Mouse (Mus musculus) MEL (cell line): ENCODE results near the gene Atf7. TPM values are rescaled to one million over a fixed set of nuclear protein-coding genes. Genes with fewer than 3 reads are reported as not detected.

ENCODE experiments used
- DNase-seq: peaks from one replicate; pipeline ENCODE4 v3.0.0; 2011; ENCODE audit warnings: low read depth, low spot score
- H3K27ac ChIP-seq: 2 replicates; pipeline ENCODE4 v1.5.1; 2012; ENCODE audit warnings: low read depth, mild to moderate bottlenecking, control low read depth, low read length, moderate library complexity; ENCODE audit not compliant: control insufficient read depth
- H3K27me3 ChIP-seq, 2 experiments: fragments of 150-350 bp in 1 of 2; sonication (generic) in 1 of 2; 2 replicates each; pipeline ENCODE4 v1.6.1; 2012; ENCODE audit warnings: low read length in 2 of 2, mild to moderate bottlenecking in 2 of 2, improper control_type of control experiment in 1 of 2, moderate library complexity in 1 of 2; ENCODE audit not compliant: insufficient read depth in 2 of 2, control insufficient read depth in 1 of 2
- H3K36me3 ChIP-seq, 2 experiments: 2 replicates each; pipeline ENCODE4 v1.6.1; 2012 to 2014; ENCODE audit warnings: low read length in 2 of 2, improper control_type of control experiment in 1 of 2, inconsistent platforms in 1 of 2, mild to moderate bottlenecking in 1 of 2; ENCODE audit not compliant: insufficient read depth in 2 of 2, control insufficient read depth in 1 of 2
- H3K4me1 ChIP-seq, 2 experiments: fragments of 150-350 bp in 1 of 2; sonication (generic) in 1 of 2; 2 replicates each; pipeline ENCODE4 v1.6.1; 2012; ENCODE audit warnings: low read length in 2 of 2, improper control_type of control experiment in 1 of 2, mild to moderate bottlenecking in 1 of 2; ENCODE audit not compliant: insufficient read depth in 2 of 2, control insufficient read depth in 1 of 2
- H3K4me3 ChIP-seq, 2 experiments: fragments of 150-350 bp in 1 of 2; sonication (generic) in 1 of 2; 2 replicates each; pipeline ENCODE4 v1.5.1; 2012; ENCODE audit warnings: low read depth in 2 of 2, low read length in 2 of 2, mild to moderate bottlenecking in 2 of 2, moderate library complexity in 2 of 2, control low read depth in 1 of 2, improper control_type of control experiment in 1 of 2; ENCODE audit not compliant: control insufficient read depth in 1 of 2, insufficient read depth in 1 of 2
- H3K79me2 ChIP-seq: 2 replicates; pipeline ENCODE4 v1.6.1; 2012; ENCODE audit warnings: mild to moderate bottlenecking, low read length, moderate library complexity; ENCODE audit not compliant: control insufficient read depth, poor library complexity, insufficient read depth
- H3K9ac ChIP-seq: 2 replicates; pipeline ENCODE4 v1.6.1; 2012; ENCODE audit warnings: low read depth, mild to moderate bottlenecking, control low read depth, low read length, moderate library complexity; ENCODE audit not compliant: control insufficient read depth, poor library complexity, severe bottlenecking
- H3K9me3 ChIP-seq: fragments of 150-350 bp; sonication (generic); replicated peaks from 2 replicates; pipeline ENCODE4 v1.6.1; 2012; ENCODE audit warnings: mild to moderate bottlenecking, low read length, improper control_type of control experiment, moderate library complexity; ENCODE audit not compliant: insufficient read depth
- ELF1 ChIP-seq: IDR thresholded peaks from 2 replicates; pipeline ENCODE4 v1.6.1; 2014; ENCODE audit warnings: low read depth, mild to moderate bottlenecking, inconsistent platforms, low read length, improper control_type of control experiment, moderate library complexity
- EP300 ChIP-seq, 2 experiments: IDR thresholded peaks; 2 replicates each; pipeline ENCODE4 v1.6.1; 2011; ENCODE audit warnings: improper control_type of control experiment in 2 of 2, low read length in 2 of 2, low read depth in 1 of 2, mild to moderate bottlenecking in 1 of 2
- GATA1 ChIP-seq: IDR thresholded peaks from 2 replicates; pipeline ENCODE4 v1.6.1; 2011; ENCODE audit warnings: low read depth, low read length, improper control_type of control experiment
- JUND ChIP-seq: IDR thresholded peaks from 2 replicates; pipeline ENCODE4 v1.6.1; 2011; ENCODE audit warnings: low read depth, mild to moderate bottlenecking, improper control_type of control experiment, low read length
- NRF1 ChIP-seq: IDR thresholded peaks from 2 replicates; pipeline ENCODE4 v1.6.1; 2014; ENCODE audit warnings: low read depth, mild to moderate bottlenecking, inconsistent platforms, low read length, improper control_type of control experiment, moderate library complexity; ENCODE audit not compliant: poor library complexity, insufficient read depth, severe bottlenecking
- POLR2A ChIP-seq, 2 experiments: IDR thresholded peaks; 2 replicates each; pipeline ENCODE4 v1.6.1; 2011 to 2012; ENCODE audit warnings: low read length in 2 of 2, mild to moderate bottlenecking in 2 of 2, control low read depth in 1 of 2, improper control_type of control experiment in 1 of 2, low read depth in 1 of 2, moderate library complexity in 1 of 2; ENCODE audit not compliant: control insufficient read depth in 1 of 2, insufficient read depth in 1 of 2, poor library complexity in 1 of 2
- RCOR1 ChIP-seq: IDR thresholded peaks from 2 replicates; pipeline ENCODE4 v1.6.1; 2012; ENCODE audit warnings: low read depth, mild to moderate bottlenecking, inconsistent platforms, low read length, improper control_type of control experiment
- SIN3A ChIP-seq: IDR thresholded peaks from 2 replicates; pipeline ENCODE4 v1.6.1; 2012; ENCODE audit warnings: low read length, improper control_type of control experiment, inconsistent platforms
- SMC3 ChIP-seq: IDR thresholded peaks from 2 replicates; pipeline ENCODE4 v1.6.1; 2011; ENCODE audit warnings: low read depth, low read length, improper control_type of control experiment
- USF1 ChIP-seq: IDR thresholded peaks from 2 replicates; pipeline ENCODE4 v1.6.1; 2014; ENCODE audit warnings: low read depth, mild to moderate bottlenecking, inconsistent platforms, low read length, improper control_type of control experiment, moderate library complexity
- ZKSCAN1 ChIP-seq: IDR thresholded peaks from 2 replicates; pipeline ENCODE4 v1.6.1; 2012; ENCODE audit warnings: low read depth, mild to moderate bottlenecking, inconsistent platforms, low read length, improper control_type of control experiment, moderate library complexity
- ZMIZ1 ChIP-seq: IDR thresholded peaks from 2 replicates; pipeline ENCODE4 v1.6.1; 2012; ENCODE audit warnings: low read depth, mild to moderate bottlenecking, inconsistent platforms, low read length, improper control_type of control experiment, moderate library complexity
- polyA plus RNA-seq, 2 experiments: library from polyadenylated mRNA; stranded (reverse) in 1 of 2; unstranded in 1 of 2; fragments of >175 nt in 1 of 2; fragments of >200 nt in 1 of 2; gene quantifications; 2 replicates each; pipeline versions ENCODE4 v1.2.1 to v1.2.4; 2012; ENCODE audit warnings: low replicate concordance in 2 of 2, low read depth in 1 of 2; ENCODE audit not compliant: insufficient read length in 2 of 2, insufficient read depth in 1 of 2, missing spikeins in 1 of 2
- total RNA-seq: library from RNA; depleted of rRNA; stranded (reverse); fragments of 300-350 nt; gene quantifications from 2 replicates; pipeline ENCODE4 v1.2.3, GENCODE M21; 2012

Atf7 gene
- total and polyA plus RNA-seq, 3 experiments: 12.8 to 49.6 TPM; not detected in 1

DNA sequence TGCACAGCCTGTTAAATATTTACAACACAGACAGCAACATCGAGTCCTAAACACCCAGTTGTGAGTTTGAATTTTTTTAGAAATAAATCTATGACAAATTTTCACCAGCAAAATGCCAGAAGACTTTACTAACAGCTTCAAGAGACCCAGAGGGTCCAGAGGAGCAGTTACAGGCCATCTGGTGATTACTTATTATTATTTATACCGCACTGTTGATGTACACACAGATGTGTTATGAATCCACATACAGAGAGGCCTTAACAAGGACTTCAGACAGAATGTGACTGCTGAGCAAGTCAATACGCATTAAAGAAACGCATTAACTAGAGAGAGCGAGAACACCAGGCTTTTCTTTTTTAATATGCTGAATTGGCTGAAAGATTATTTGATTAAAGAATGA lies 39.8 kb downstream of the Atf7 start:
- Histone ChIP-seq H3K4me1 (peaks cover 0 to 7% of the 10 kb centered on the region in 2 experiments; a peak in 2 of 4 replicates), H3K27me3 (no peaks in the 10 kb centered on the region), H3K36me3 (peaks cover 4 to 5% of the 10 kb centered on the region in 2 experiments), H3K9me3 (no peaks in the 10 kb centered on the region), H3K79me2 (no peaks in the 10 kb centered on the region), H3K27ac (no peak overlapping the region)
- DNase-seq: no peak
- TF ChIP-seq USF1 (no peak), NRF1 (no peak)
- TF ChIP-seq, all 39 proteins: peak for 0
- Histone ChIP-seq H3K9ac (no peak overlapping the region), H3K4me3 (no peak overlapping the region)

DNA sequence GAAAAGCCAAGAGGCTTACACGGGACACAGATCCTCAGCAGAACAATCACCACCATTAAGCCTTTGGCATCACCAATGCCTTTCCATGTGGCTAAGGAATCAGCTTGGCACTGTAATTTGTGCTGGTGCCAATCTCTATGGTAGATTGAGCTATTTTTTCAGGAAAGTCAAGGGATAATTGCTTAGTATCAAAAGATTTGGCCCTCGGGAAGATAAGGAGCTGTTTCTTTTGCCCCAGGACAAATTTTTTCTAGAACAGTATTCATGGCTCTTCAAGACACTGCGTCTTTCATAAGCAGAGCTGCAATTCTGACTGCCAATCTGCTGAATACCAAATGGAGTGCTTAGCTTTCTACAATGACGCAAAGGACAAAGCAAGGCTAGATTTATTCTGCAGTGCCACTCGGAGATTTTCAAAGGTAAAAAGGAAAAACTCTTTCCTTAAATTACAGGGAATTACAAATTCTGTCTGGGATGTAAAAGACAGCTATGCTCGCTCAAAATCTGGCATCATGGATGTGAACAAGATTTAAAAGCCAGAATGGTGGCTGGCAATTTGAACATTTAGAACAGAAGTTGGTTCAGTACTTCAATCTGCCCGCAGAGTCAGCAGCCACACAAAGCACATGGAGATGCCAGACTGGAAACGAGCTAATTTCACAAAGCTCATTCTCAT lies 41.4 kb downstream of the Atf7 start:
- Histone ChIP-seq H3K4me1 (peaks cover 0 to 7% of the 10 kb centered on the region in 2 experiments; a peak in 2 of 4 replicates), H3K27ac (no peak overlapping the region), H3K36me3 (peaks cover 5 to 7% of the 10 kb centered on the region in 2 experiments), H3K27me3 (no peaks in the 10 kb centered on the region), H3K79me2 (no peaks in the 10 kb centered on the region), H3K4me3 (no peak overlapping the region), H3K9ac (no peak overlapping the region)
- no peak for DNase-seq
- TF ChIP-seq SMC3 (no peak), ELF1 (no peak), ZKSCAN1 (no peak), JUND (no peak), POLR2A (IDR thresholded peaks at IDR 0.05; ENCODE audit: control insufficient read depth in 1 of 2, insufficient read depth in 1 of 2, low read depth in 1 of 2, low read length in 2 of 2, poor library complexity in 1 of 2) (no peak), ZMIZ1 (no peak)
- TF ChIP-seq, all 39 proteins: peak for 0
- no peaks in the 10 kb centered on the region for H3K9me3 ChIP-seq

DNA sequence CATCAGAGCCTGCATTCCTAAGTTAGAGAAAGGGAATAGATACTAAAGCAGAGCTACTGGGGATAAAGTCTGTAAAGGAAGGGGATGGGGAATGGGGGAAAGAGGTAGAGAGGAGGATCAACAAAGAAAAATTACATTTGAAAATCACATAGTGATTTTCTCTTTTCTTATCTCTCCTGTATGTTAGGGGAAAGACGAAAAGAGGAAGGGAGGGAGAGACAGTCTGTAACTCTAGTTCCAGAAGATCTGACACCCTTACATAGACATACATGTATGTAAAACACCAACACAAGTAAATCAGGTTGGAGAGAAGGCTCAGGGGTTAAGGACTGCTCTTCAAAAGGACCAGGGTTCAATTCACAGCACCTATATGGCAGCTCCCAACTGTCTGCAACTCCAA lies 44.1 kb downstream of the Atf7 start:
- Histone ChIP-seq H3K4me1 (peaks cover 0 to 7% of the 10 kb centered on the region in 2 experiments; a peak in 2 of 4 replicates), H3K36me3 (peaks cover 5 to 15% of the 10 kb centered on the region in 2 experiments), H3K9me3 (no peaks in the 10 kb centered on the region), H3K9ac (no peak overlapping the region), H3K27ac (no peak overlapping the region), H3K4me3 (no peak overlapping the region), H3K27me3 (no peaks in the 10 kb centered on the region), H3K79me2 (no peaks in the 10 kb centered on the region)
- peak; percentile 59 for DNase-seq
- TF ChIP-seq RCOR1: peak; percentile 48; the same call in 1 of the 2 replicates
- TF ChIP-seq SIN3A: no peak
- TF ChIP-seq GATA1: peak; percentile 82
- TF ChIP-seq EP300 (IDR thresholded peaks at IDR 0.05; ENCODE audit: low read depth in 1 of 2, low read length in 2 of 2): peak in 1 of 2 experiments; percentile 43; a peak in 1 of 4 replicates
